ENCODE assay signal across 7 mouse cellular contexts in the genomic region with DNA sequence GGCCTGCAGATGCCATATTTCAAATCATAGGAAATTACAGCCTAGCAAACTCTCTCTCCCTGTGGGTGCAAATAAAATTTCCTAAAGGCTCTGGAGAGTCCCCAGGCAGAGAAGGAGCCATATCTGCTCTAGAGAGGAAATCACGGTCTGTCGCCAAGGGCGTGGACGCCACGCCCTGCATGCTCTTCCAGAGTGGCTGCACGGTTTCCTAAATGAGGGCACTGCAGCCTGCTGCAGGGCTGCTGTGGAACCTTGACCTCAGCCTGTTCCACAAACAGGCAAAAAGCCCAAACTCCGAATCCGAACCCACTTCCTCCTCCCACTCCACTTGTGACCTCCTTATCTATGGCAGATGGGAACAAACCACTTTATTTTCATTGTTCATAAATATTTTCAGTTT.
DNase-seq lines count a peak whose midpoint lies in the region.

No protein-coding gene starts in this region.

- DNase-seq in kidney, adult 11 months, result peak; percentile 7
- no peak for DNase-seq in kidney, adult 9 months
- DNase-seq in 3134 (ENCODE audit: extremely low read depth, insufficient read length, low spot score), result peak; percentile 33
- DNase-seq in adrenal gland, adult 8-10 months, result peak; percentile 4
- DNase-seq in kidney, postnatal 14 days, result peak; percentile 26
- DNase-seq in cerebellum, adult 18-20 months, result no peak
- no peak for DNase-seq in layer of hippocampus, postnatal 25 days (ENCODE audit: extremely low spot score in 1 of 2, low spot score in 1 of 2)

Comparison
In these comparisons a context has a peak if more than half of its experiments do, and no peak if none do; other contexts are left out.
1. DNase-seq: peak in kidney, adult 11 months (single experiment), 3134 (single experiment), adrenal gland, adult 8-10 months (single experiment) and kidney, postnatal 14 days (single experiment); none in kidney, adult 9 months (single experiment), cerebellum, adult 18-20 months (0 of 2) and layer of hippocampus, postnatal 25 days (0 of 2).